Mouse (Mus musculus): ENCODE measurements around the gene Sirt7. TPM values are rescaled to one million over a fixed set of nuclear protein-coding genes. Genes with fewer than 3 reads are reported as not detected.

The Sirt7 gene
- polyA plus RNA-seq, 1 experiment: 107 TPM

Other genes starting within 250 kb of the Sirt7 start
- 21.8 and 22.2 TPM in 2 replicates for gene Faap100, start 246.5 kb downstream of the Sirt7 start, polyA plus RNA-seq (2012; rRNA removed)
- gene Nploc4, start 187.5 kb downstream of the Sirt7 start, polyA plus RNA-seq (2012; rRNA removed): 40.6 and 41.1 TPM in 2 replicates
- not detected in 2 replicates for gene Tspan10, start 182.6 kb downstream of the Sirt7 start, polyA plus RNA-seq (2012; rRNA removed)
- gene Pde6g, start 171.7 kb downstream of the Sirt7 start, polyA plus RNA-seq (2012; rRNA removed): 0.34 and 0.63 TPM in 2 replicates
- gene Oxld1, start 167.2 kb downstream of the Sirt7 start, polyA plus RNA-seq (2012; rRNA removed): 19.8 and 26.8 TPM in 2 replicates
- gene Ccdc137, start 167.1 kb downstream of the Sirt7 start, polyA plus RNA-seq (2012; rRNA removed): 21.5 and 31.0 TPM in 2 replicates
- 23.9 and 24.0 TPM in 2 replicates for gene Arl16, start 157.6 kb downstream of the Sirt7 start, polyA plus RNA-seq (2012; rRNA removed)
- gene Mrpl12, start 140.6 kb downstream of the Sirt7 start, polyA plus RNA-seq (2012; rRNA removed): 62.4 and 72.4 TPM in 2 replicates
- gene Slc25a10, start 133.4 kb downstream of the Sirt7 start, polyA plus RNA-seq (2012; rRNA removed): 98.9 and 115 TPM in 2 replicates
- 1.8 and 2.4 TPM in 2 replicates for gene Gcgr, start 94.5 kb downstream of the Sirt7 start, polyA plus RNA-seq (2012; rRNA removed)
- 112 and 117 TPM in 2 replicates for gene Mcrip1, start 75.5 kb downstream of the Sirt7 start, polyA plus RNA-seq (2012; rRNA removed)
- not detected in 2 replicates for gene Ppp1r27, start 74.1 kb downstream of the Sirt7 start, polyA plus RNA-seq (2012; rRNA removed)
- 272 and 354 TPM in 2 replicates for gene P4hb, start 52.0 kb downstream of the Sirt7 start, polyA plus RNA-seq (2012; rRNA removed)
- 399 and 409 TPM in 2 replicates for gene Arhgdia, start 43.6 kb downstream of the Sirt7 start, polyA plus RNA-seq (2012; rRNA removed)
- gene Alyref, start 26.9 kb downstream of the Sirt7 start, polyA plus RNA-seq (2012; rRNA removed): 56.2 and 57.6 TPM in 2 replicates
- gene Anapc11, start 26.8 kb downstream of the Sirt7 start, polyA plus RNA-seq (2012; rRNA removed): 112 and 116 TPM in 2 replicates
- gene Npb, start 16.8 kb downstream of the Sirt7 start, polyA plus RNA-seq (2012; rRNA removed): 0.40 and 0.62 TPM in 2 replicates
- 87.2 and 120 TPM in 2 replicates for gene Pcyt2, start 7.3 kb downstream of the Sirt7 start, polyA plus RNA-seq (2012; rRNA removed)
- 50.1 and 62.5 TPM in 2 replicates for gene Mafg, start 8.4 kb upstream of the Sirt7 start, polyA plus RNA-seq (2012; rRNA removed)
- 15.5 and 18.5 TPM in 2 replicates for gene Pycr1, start 18.5 kb upstream of the Sirt7 start, polyA plus RNA-seq (2012; rRNA removed)
- gene Myadml2, start 22.9 kb upstream of the Sirt7 start, polyA plus RNA-seq (2012; rRNA removed): 0.07 and 0.21 TPM in 2 replicates
- 13.0 and 16.6 TPM in 2 replicates for gene Notum, start 35.9 kb upstream of the Sirt7 start, polyA plus RNA-seq (2012; rRNA removed)
- gene Aspscr1, start 47.7 kb upstream of the Sirt7 start, polyA plus RNA-seq (2012; rRNA removed): 50.8 and 52.2 TPM in 2 replicates
- gene Cenpx, start 88.5 kb upstream of the Sirt7 start, polyA plus RNA-seq (2012; rRNA removed): 62.3 and 76.0 TPM in 2 replicates
- gene Lrrc45, start 88.7 kb upstream of the Sirt7 start, polyA plus RNA-seq (2012; rRNA removed): 54.6 and 66.6 TPM in 2 replicates
- 14.6 and 17.4 TPM in 2 replicates for gene Rac3, start 96.2 kb upstream of the Sirt7 start, polyA plus RNA-seq (2012; rRNA removed)
- 58.1 and 60.6 TPM in 2 replicates for gene Dcxr, start 102.0 kb upstream of the Sirt7 start, polyA plus RNA-seq (2012; rRNA removed)
- 349 and 361 TPM in 2 replicates for gene Cbr2, start 106.9 kb upstream of the Sirt7 start, polyA plus RNA-seq (2012; rRNA removed)
- gene Hmga1b, start 137.6 kb upstream of the Sirt7 start, polyA plus RNA-seq (2012; rRNA removed): 1.7 and 2.1 TPM in 2 replicates
- gene Rfng, start 159.0 kb upstream of the Sirt7 start, polyA plus RNA-seq (2012; rRNA removed): 25.7 and 27.4 TPM in 2 replicates
- gene Gps1, start 159.0 kb upstream of the Sirt7 start, polyA plus RNA-seq (2012; rRNA removed): 119 and 149 TPM in 2 replicates
- 36.1 and 39.1 TPM in 2 replicates for gene Dus1l, start 171.2 kb upstream of the Sirt7 start, polyA plus RNA-seq (2012; rRNA removed)
- gene Fasn, start 199.3 kb upstream of the Sirt7 start, polyA plus RNA-seq (2012; rRNA removed): 187 and 188 TPM in 2 replicates